Comparison of ENCODE assay signal across 15 mouse cellular contexts in genomic region chr3:34671024-34671660, GRCm38 (mm10). TPM values are rescaled to one million over a fixed set of nuclear protein-coding genes. Genes with fewer than 3 reads are reported as not detected.
A peak's percentile ranks its signal among the peaks of the same experiment; 100 is the strongest.
DNase-seq lines count a peak whose midpoint lies in the region; ATAC-seq and TF ChIP-seq lines count a peak whose summit lies in the region.
"Had no signal": no experiment of that assay in that cellular context is flagged by ENCODE, and none has a peak within 500 bp of the region (broad histone marks: within the 10 kb centered on the region; RNA-seq: fewer than 3 reads in every experiment).

No protein-coding gene starts in this region.

- no peak for ATAC-seq in hindbrain, embryonic 13.5 days (ENCODE audit: low FRiP score)
- ATAC-seq in neural tube, embryonic 13.5 days (ENCODE audit: low read depth) = no peak
- no peak for ATAC-seq in granulocyte monocyte progenitor cell, adult 5-6 weeks (replicated peaks; ENCODE audit: poor library complexity, severe bottlenecking)
- ATAC-seq: inflammation-experienced regulatory T-cells, adult 6 months; Patski had no signal

- 6% methylated on average over 15 of the region's 15 CpGs for WGBS in embryonic facial prominence, embryonic 10.5 days
- WGBS in hindbrain, embryonic 13.5 days = 6% methylated on average over 15 of the region's 15 CpGs
- 8% methylated on average over 15 of the region's 15 CpGs for WGBS in neural tube, embryonic 13.5 days

- H3K27ac ChIP-seq in layer of hippocampus, adult 2 months = peak overlapping the region; percentile 82
- peak overlapping the region; percentile 70 for H3K27ac ChIP-seq in embryonic facial prominence, embryonic 10.5 days (replicated peaks)
- H3K27ac ChIP-seq in hindbrain, embryonic 13.5 days = peak overlapping the region; percentile 61
- peak overlapping the region; percentile 70 for H3K27ac ChIP-seq in neural tube, embryonic 13.5 days (replicated peaks)
- H3K27ac ChIP-seq: heart, embryonic 10.5 days had no signal

- H3K36me3 ChIP-seq in embryonic facial prominence, embryonic 10.5 days (replicated peaks) = no peaks in the 10 kb centered on the region
- no peaks in the 10 kb centered on the region for H3K36me3 ChIP-seq in hindbrain, embryonic 13.5 days
- H3K36me3 ChIP-seq in neural tube, embryonic 13.5 days = no peaks in the 10 kb centered on the region
- H3K36me3 ChIP-seq: heart, embryonic 10.5 days had no signal

- peak overlapping the region; percentile 12; the same call in 1 of the 2 replicates for H3K4me3 ChIP-seq in layer of hippocampus, adult 2 months
- H3K4me3 ChIP-seq in embryonic facial prominence, embryonic 10.5 days = peak overlapping the region; percentile 21; the same call in 1 of the 2 replicates
- H3K4me3 ChIP-seq in hindbrain, embryonic 13.5 days = no peak overlapping the region
- no peak overlapping the region for H3K4me3 ChIP-seq in neural tube, embryonic 13.5 days
- H3K4me3 ChIP-seq: heart, embryonic 10.5 days; megakaryocyte, embryonic 14.5 days had no signal

- peak overlapping the region; percentile 4; the same call in 1 of the 2 replicates for H3K4me2 ChIP-seq in hindbrain, embryonic 13.5 days
- peak overlapping the region; percentile 24; the same call in 1 of the 2 replicates for H3K4me2 ChIP-seq in neural tube, embryonic 13.5 days

- peaks cover 60% of the 10 kb centered on the region for H3K4me1 ChIP-seq in embryonic facial prominence, embryonic 10.5 days
- peaks cover 35% of the 10 kb centered on the region for H3K4me1 ChIP-seq in hindbrain, embryonic 13.5 days (replicated peaks)
- peaks cover 35% of the 10 kb centered on the region for H3K4me1 ChIP-seq in neural tube, embryonic 13.5 days (replicated peaks)
- H3K4me1 ChIP-seq: heart, embryonic 10.5 days; megakaryocyte, embryonic 14.5 days had no signal

- TF ChIP-seq CTCF in layer of hippocampus, adult 2 months (conservative IDR thresholded peaks at IDR 0.05) = peak; percentile 68

- no peaks in the 10 kb centered on the region for H3K9me3 ChIP-seq in embryonic facial prominence, embryonic 10.5 days
- H3K9me3 ChIP-seq in hindbrain, embryonic 13.5 days = no peaks in the 10 kb centered on the region
- H3K9me3 ChIP-seq in neural tube, embryonic 13.5 days = no peaks in the 10 kb centered on the region
- H3K9me3 ChIP-seq: heart, embryonic 10.5 days had no signal

- H3K9ac ChIP-seq in hindbrain, embryonic 13.5 days = no peak overlapping the region
- H3K9ac ChIP-seq in neural tube, embryonic 13.5 days = peak overlapping the region; percentile 38; the same call in 1 of the 2 replicates

- peaks cover 91% of the 10 kb centered on the region for H3K27me3 ChIP-seq in embryonic facial prominence, embryonic 10.5 days (replicated peaks; ENCODE audit: low read depth, poor library complexity, severe bottlenecking)
- peaks cover 61% of the 10 kb centered on the region for H3K27me3 ChIP-seq in hindbrain, embryonic 13.5 days
- H3K27me3 ChIP-seq in neural tube, embryonic 13.5 days = peaks cover 64% of the 10 kb centered on the region

- intact Hi-C loops in left cerebral cortex, postnatal 4 days (cut with DNase I) = no loop called here

- DNase-seq in layer of hippocampus, adult 2 months (ENCODE audit: low spot score in 2 of 2) = no peak
- no peak for DNase-seq in layer of hippocampus, adult 9-11 months
- DNase-seq in embryonic facial prominence, embryonic 10.5 days (ENCODE audit: low spot score) = peak; percentile 29
- DNase-seq in kidney, adult 18-20 months = no peak
- no peak for DNase-seq in left cerebral cortex, postnatal 4 days
- DNase-seq: cerebellum, postnatal 10 days; kidney, postnatal 36 days had no signal

RNA-seq across cellular contexts. Expression of gene Sox2, which starts 20.9 kb away (rescaled TPM):
- total RNA-seq in layer of hippocampus, adult 2 months (2021) = 10 to 100 TPM; 41.1 to 45.9 TPM
- 12.2 and 16.1 TPM in 2 replicates for polyA plus RNA-seq in embryonic facial prominence, embryonic 10.5 days (2016; fragmentation: Nextera tagmentation; extraction: Ambion mirVana)
- polyA plus RNA-seq in hindbrain, embryonic 13.5 days (2015; fragmentation: Nextera tagmentation; extraction: Ambion mirVana) = 16.9 and 19.2 TPM in 2 replicates
- polyA plus RNA-seq in neural tube, embryonic 13.5 days (2015; fragmentation: Nextera tagmentation; extraction: Ambion mirVana) = 20.9 TPM in 2 replicates
- total RNA-seq in left cerebral cortex, postnatal 4 days (2021) = 10 to 100 TPM; 55.8 to 59.3 TPM
- total RNA-seq in granulocyte monocyte progenitor cell, adult 5-6 weeks (2014; fragmentation: Nextera tagmentation) = not detected in 2 replicates
- not detected in 2 replicates for total RNA-seq in granulocyte monocyte progenitor cell, adult 5-6 weeks (2017)
- total RNA-seq: liver, adult 2 months had no signal
- polyA plus RNA-seq: inflammation-experienced regulatory T-cells, adult 6 months; liver, adult 2 months had no signal

Comparison
In these comparisons a context has a peak if more than half of its experiments do, and no peak if none do; other contexts are left out.
1. H3K4me3 ChIP-seq: peak in layer of hippocampus, adult 2 months (single experiment) and embryonic facial prominence, embryonic 10.5 days (single experiment); none in hindbrain, embryonic 13.5 days (single experiment) and neural tube, embryonic 13.5 days (single experiment).
2. RNA of gene Sox2, which starts 20.9 kb away (total RNA-seq): 55.8 to 59.3 TPM in left cerebral cortex, postnatal 4 days and 41.1 to 45.9 TPM in layer of hippocampus, adult 2 months; not detected in granulocyte monocyte progenitor cell, adult 5-6 weeks; every median in the first group is over 10 times any median in the second.
3. Peak in every context shown above with its lines, with median percentiles within 50 percentile points of each other: H3K27ac ChIP-seq.